Mouse (Mus musculus): ENCODE results near the gene Ptp4a2. TPM values are rescaled to one million over a fixed set of nuclear protein-coding genes. Genes with fewer than 3 reads are reported as not detected.
A peak's percentile ranks its signal among the peaks of the same experiment; 100 is the strongest.
"Not testable (repeated sequence)": the region's sequence is repeated elsewhere in the genome, so short reads cannot be mapped to it uniquely, and the experiment has no call there.

Ptp4a2 gene
- 100 to 1,000 TPM; 515 to 580 TPM for total RNA-seq (2021)
- long read RNA-seq, experiment 1, transcript Ptp4a2-207 (6 exons, 3,382 nt): minor isoform, 102 of 423 reads
- long read RNA-seq, experiment 1, transcript Ptp4a2-201 (6 exons, 3,646 nt): major isoform, 182 of 423 reads
- long read RNA-seq, experiment 1, partial matches to known transcripts: 27 of 423 reads
- long read RNA-seq, experiment 1, other reads (novel, unspliced or antisense): 111 of 423 reads
- long read RNA-seq, experiment 2, transcript Ptp4a2-207 (6 exons, 3,382 nt): minor isoform, 119 of 478 reads
- long read RNA-seq, experiment 2, transcript Ptp4a2-201 (6 exons, 3,646 nt): major isoform, 220 of 478 reads
- long read RNA-seq, experiment 2, partial matches to known transcripts: 86 of 478 reads
- long read RNA-seq, experiment 2, other reads (novel, unspliced or antisense): 52 of 478 reads

DNA sequence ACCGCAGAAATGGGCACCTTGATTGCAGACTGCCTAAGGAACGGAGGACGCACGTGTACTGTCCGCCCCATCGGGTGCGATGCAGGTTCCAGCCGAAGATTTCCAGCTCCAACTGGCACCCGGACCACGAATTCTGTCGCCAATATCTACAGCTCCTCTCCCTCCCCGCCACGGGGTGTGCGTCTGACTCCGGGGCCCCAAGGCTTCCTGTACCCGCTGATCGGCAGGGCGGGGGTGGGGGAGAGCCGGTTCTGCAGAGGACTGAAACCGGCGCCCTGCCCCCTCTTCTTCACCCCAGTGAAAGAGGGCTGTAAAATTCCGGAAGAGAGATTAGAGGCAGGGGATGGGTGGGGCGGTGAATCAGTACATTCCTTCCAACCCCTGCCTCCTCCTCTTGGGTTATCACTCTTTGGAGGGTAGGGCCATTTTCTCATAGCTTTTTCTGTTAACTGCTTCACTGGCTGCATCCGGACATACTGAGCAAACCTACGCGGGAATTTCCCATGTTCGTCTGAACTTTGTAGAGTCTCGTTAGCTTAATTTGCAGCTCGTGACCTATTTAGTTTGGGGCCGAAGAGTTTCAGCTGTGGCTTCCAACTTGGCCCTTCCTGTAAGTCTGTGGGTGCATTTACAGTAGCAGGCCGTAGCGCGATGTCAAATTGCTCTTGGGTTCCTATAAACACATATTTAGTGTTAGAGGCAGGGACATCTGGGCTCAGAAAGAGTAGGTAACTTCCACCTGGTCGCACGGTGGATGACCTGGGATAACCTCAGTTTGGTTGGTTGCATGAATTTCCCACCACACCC, at the start of gene Ptp4a2:
Gene Ptp4a2 (plus strand): TSS at position 422 of the 807 bp plus-strand sequence.
- intact Hi-C loops (cut with DNase I; ENCODE audit: low total_unique reads): no loop called here
- peak; percentile 61 for DNase-seq

DNA sequence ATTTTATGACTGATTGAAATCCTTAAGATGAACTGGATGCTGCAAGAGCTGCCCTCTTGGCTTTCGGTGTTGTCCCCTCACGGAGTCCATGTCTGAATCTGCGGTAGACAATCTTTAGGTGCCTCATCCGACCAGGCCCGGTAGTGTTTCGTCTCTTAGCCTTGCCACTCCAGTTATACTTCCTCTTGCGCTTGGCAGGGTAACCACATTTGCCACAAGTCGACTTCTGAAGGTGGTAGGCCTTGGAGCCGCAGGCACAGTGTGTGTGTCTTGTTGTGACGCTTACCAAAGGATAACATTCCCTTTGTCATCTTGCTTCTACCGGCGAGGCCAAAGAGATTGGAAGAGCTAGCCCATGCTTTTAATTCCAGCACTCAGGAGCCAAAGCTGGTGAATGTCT, 49.4 kb upstream of the Ptp4a2 start:
- DNase-seq: no peak
- intact Hi-C loops (cut with DNase I; ENCODE audit: low total_unique reads): no loop called here

DNA sequence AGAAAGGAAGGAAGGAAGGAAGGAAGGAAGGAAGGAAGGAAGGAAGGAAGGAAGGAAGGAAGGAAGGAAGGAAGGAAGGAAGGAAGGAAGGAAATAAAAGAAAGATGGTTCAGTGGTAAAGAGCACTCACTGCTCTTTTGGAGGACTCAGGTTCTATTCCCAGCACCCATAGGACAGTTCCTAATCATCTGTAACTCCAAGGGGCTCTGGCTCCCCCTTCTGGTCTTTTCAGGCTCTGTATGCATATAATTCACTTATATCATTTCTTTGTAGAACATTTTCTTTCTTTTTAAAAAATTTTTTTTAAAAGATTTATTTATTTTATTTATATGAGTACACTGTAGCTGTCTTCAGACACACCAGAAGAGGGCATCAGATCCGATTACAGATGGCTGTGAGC, 48.5 kb upstream of the Ptp4a2 start:
- DNase-seq; intact Hi-C loops (cut with DNase I; ENCODE audit: low total_unique reads): not testable (repeated sequence)

DNA sequence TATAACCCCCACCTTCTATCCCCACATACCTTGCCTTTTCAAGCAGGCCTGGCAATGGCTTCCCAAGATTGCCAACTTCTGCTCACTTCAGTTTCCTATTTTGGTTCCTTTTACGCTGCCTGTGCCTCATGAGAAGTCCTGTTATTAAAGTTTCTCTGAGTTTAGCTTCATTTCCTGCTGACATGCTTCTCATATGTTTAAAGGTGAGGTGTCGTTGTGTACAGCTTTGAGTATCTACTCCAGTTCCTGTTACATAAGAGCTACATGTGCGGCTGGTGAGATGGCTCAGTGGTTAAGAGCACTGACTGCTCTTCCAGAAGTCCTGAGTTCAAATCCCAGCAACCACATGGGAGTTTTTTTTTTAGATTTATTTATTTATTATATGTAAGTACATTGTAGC, 45.7 kb upstream of the Ptp4a2 start:
- DNase-seq: no peak
- intact Hi-C loops (cut with DNase I; ENCODE audit: low total_unique reads): no loop called here

DNA sequence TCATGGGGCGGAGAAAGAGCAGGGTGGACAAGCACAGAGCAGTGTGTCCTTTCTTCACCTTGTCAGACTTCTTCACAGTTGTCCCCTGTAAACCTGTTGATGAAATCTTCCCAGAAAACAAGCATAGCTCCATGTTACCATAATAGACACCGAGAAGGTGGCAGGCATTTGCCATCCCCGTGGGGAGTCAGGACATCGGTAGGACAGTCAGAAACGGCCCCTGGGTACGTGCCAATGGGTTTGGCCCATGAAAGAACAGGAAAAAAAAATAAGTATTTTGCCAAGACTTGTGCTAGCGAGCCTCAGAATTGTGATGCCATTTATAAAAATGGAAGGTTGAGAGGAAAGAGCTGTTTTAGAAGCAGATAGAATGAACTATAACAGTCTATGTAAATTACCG, 43.2 kb upstream of the Ptp4a2 start:
- intact Hi-C loops (cut with DNase I; ENCODE audit: low total_unique reads): no loop called here
- no peak for DNase-seq

DNA sequence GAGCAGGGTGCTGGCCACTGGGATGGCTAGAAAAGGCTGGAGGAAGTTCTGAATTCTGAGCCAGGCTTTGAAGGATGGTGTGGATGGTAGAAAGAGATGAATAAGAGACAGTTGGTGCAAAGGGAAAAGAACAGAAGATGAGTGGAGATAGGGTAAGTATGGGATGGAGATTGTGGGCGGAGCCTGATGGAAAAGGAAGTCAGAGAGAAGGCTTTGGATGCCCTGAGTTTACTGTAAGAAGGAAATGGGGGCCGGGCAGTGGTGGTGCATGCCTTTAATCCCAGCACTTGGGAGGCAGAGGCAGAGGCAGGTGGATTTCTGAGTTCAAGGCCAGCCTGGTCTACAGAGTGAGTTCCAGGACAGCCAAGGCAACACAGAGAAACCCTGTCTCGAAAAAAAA, 42.3 kb upstream of the Ptp4a2 start:
- intact Hi-C loops (cut with DNase I; ENCODE audit: low total_unique reads); DNase-seq: not testable (repeated sequence)

DNA sequence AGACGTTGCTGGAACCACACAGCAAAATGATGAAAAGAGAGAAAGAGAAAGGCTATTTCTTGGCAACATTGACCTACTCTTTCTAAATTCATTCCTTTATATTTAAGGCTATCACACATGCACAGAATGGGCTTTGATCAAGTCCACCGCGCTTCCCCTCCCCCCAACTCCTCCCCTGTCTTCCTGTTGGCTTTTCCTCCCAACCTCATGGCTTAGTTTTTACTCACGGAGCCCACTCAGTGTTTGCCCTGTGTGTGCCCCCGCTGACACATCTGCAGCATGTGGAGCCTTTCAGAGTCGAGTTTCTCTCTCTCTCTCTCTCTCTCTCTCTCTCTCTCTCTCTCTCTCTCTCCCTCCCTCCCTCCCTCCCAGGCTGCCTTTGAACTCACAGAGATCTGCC, 40.4 kb upstream of the Ptp4a2 start:
- intact Hi-C loops (cut with DNase I; ENCODE audit: low total_unique reads): no loop called here

DNA sequence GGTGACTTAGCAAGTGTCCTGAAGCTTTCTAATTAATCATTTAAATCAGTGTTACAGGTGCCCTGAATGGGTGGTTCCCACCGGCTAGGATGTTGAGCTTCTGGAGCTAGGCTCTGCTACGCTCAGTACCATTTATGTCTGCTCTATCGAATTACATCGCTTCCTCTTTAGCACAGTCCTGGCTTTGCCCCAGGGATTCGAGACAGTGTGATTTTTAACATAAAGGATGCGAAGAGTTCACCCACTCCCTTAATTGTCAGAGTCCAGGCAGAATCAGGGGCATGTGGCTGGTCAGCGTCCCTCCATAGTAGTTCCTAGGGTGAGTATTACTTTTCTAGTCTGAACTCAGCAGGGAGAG, 39.7 kb upstream of the Ptp4a2 start:
- intact Hi-C loops (cut with DNase I; ENCODE audit: low total_unique reads): no loop called here
- no peak for DNase-seq

More for the DNA sequence above, 40.4 kb upstream of the Ptp4a2 start:
- no peak for DNase-seq

DNA sequence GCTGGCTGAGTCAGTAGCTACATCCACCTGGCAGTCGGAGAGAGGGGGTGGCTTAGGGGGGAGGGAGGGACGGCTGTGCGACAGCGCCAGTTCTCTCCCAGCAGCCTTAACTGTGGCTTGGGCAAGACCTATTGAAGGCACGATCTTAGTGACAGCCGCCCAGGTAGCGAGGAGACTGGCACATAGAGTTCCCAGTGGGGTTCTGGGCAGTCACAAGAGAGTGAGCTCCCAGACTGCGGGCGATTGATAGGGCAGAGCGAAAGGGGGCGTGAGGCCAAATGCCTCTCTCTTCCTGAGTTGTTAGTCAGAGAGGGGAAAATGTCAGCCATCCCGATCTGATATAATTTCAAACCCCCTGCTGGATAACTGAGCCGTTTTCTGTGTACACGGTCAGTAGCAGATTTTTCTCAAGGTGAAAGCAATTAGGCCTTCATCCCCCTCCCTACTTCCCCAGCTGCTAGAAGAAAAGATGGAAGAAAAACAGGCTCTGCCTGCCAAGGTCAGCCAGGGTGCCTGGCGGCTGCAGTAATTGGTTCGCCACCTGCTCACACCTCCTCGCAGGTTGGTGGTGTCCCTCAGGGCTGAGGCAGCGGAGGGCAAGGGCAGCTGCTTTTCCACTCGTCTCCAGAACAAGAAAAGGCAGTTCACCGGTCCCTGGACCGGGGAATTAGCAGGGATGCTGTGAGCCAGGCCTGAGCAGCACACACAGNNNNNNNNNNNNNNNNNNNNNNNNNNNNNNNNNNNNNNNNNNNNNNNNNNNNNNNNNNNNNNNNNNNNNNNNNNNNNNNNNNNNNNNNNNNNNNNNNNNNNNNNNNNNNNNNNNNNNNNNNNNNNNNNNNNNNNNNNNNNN, 39.1 kb upstream of the Ptp4a2 start:
- peak; percentile 37 for DNase-seq
- intact Hi-C loops (cut with DNase I; ENCODE audit: low total_unique reads): no loop called here

DNA sequence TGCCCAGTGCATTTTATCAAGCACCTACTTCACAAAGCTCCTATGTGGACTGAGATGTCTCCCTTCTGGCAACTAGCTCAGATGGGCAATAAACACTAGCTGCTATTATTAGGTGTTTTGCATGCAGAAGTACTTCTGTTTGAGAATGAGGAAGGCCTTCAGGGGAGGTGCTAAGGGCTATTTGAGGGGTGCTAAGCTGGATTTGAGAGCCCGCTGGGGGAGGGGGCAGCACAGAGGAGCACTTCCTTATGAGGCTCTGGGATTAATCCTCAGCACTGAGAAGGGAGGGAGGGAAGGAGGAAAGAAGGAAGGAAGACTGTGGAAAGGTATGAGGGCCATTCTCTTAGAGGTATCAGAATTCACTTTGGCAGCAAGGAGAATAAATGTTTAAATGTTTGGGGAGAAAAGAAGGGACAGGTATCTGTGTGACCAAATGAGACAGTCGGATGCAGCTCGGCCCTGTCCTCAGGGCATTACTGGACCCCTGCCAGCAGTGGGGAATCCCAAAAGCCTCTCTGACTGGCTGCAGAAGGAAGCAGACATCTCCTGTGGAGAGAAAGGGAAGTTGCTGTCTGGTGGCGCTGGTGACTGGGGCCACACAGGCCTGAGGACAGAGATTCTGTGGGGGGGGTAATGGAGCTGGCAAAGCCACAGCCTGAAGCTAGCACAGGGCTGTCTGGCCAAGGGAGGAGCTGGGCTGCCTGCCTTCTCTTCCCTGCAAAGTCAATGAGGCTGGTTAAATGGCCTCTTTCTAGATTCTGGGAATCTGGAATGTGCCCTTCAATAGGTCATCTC, 28.9 kb upstream of the Ptp4a2 start:
- DNase-seq: peak; percentile 46
- intact Hi-C loops (cut with DNase I; ENCODE audit: low total_unique reads): loop anchor here (10.0 kb wide), 2 partner anchors 63 to 77 kb away; no protein-coding TSS in a partner anchor

DNA sequence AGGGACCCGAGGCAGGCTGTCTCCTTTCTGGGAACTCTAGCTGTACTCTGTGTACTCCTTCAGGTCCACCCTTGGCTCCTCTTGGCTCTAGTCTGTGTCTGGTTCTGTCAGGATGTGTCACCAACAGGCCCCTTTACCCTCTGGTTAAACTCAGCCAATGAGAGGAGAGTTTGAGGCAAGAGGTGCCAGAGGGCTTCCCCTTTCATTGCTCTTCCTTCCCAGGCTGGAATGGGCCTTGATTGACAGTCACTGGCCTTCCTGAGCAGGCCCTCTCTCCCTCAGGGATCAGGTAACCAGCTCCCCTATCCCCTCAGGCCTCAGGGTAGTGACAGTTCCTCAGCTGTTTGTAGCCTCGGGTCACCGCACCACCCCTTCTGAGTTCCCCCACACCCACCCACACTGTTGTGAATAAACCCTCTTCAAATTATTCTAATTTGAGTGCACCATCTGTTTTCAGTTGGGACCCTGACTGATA, 28.1 kb upstream of the Ptp4a2 start:
- intact Hi-C loops (cut with DNase I; ENCODE audit: low total_unique reads): loop anchor here (10.0 kb wide), 2 partner anchors 62 to 78 kb away; no protein-coding TSS in a partner anchor
- DNase-seq: no peak

DNA sequence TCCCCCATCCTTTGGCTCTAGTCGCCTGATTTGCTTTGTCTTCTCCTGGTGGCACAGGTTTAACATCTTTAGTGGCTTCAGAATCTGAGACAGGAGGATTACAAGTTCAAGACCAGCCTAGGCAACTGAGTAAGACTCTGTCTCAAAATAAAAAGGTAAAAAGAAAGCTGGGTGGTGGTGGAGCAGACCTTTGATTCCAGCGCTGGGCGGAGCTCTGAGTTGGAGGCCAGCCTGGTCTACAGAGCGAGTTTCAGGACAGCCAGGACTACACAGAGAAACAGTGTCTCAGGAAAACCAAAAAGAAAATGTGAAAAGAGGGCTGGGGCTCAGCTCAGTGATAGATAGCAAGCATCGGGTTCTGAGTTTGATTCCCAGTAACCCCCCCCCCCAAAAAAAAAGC, 27.5 kb upstream of the Ptp4a2 start:
- no peak for DNase-seq
- intact Hi-C loops (cut with DNase I; ENCODE audit: low total_unique reads): loop anchor here (10.0 kb wide), 2 partner anchors 61 to 79 kb away; no protein-coding TSS in a partner anchor

DNA sequence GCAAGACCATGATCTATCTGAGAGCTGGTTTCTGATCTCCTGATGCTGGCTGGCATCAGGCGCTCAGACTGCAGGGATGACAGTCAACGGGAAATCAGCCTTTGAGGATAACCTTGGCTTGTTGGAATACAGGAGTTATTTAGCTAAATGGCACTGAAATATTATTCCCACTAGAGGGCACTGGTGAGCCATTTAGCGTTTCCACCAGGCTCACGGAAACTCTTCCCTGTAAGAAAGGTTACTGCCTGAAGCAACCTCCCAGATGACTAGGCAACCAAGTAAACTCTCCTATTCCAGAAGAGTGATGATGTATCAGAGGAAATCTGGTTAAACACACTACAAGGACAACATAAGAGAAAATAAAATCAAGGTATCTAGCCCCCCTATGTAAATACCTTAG, 25.8 kb upstream of the Ptp4a2 start:
- intact Hi-C loops (cut with DNase I; ENCODE audit: low total_unique reads): loop anchor here (2.0 to 10.0 kb wide), 3 partner anchors 60 to 144 kb away; partner anchors contain the start of gene Spocd1
- peak; percentile 50 for DNase-seq

DNA sequence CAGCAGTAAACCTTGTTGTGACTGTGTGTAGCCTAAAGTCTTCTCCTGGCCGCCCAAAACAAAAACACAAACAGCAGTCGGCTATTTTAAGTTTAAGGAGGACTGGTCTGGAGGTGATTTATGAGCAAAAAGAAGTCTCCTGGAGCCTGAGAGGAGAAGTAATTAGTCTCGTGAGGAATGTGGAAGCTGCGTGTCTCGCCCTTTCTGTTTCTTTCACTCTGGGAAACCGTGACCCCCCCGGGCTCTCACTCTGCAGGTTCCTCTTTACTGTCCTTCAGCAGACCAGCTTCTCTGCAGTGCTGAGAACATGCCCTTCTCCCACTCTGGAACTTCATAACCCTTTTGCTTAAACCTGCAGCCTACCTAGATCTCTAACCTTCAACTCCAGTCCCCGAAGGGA, 22.3 kb upstream of the Ptp4a2 start:
- no peak for DNase-seq
- intact Hi-C loops (cut with DNase I; ENCODE audit: low total_unique reads): loop anchor here (10.0 kb wide), 2 partner anchors 56 to 84 kb away; no protein-coding TSS in a partner anchor

DNA sequence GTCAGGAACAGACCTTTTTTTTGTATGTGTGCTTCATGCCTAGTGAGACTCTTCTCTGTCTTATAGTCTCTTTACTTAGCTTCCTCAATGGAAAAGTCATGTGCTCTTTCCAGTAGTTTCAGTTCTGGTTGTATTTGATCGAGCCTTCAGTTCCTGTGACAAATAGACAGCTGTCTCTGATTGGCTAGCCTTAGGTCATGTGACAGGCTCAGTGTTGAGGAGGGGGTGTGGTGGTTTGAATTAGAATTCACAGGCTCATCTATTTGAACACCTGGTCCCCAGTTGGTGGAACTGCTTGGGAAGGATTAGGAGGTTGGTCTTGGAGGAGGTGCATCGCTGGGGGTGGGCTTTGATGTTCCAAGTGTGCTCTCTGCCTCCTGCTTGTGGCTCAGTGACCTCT, 21.4 kb upstream of the Ptp4a2 start:
- intact Hi-C loops (cut with DNase I; ENCODE audit: low total_unique reads): loop anchor here (10.0 kb wide), 2 partner anchors 55 to 85 kb away; no protein-coding TSS in a partner anchor
- no peak for DNase-seq

DNA sequence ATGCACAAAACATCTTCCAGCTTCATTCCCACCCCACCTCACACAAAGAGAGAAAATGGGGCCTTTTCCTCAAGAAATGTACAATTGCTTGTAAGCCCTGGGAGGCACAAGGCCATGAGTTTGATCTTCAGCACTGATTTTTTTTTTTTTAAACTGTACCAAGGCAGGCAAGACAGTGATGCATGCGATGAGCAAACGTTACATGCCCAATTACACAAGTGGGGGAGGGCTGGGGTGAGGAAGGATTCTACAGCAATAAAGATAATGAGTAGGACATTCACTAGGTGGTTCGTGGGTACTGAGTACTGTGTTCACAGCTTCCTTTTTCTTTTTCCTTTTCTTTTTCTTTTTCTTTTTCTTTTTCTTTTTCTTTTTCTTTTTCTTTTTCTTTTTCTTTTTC, 20.5 kb upstream of the Ptp4a2 start:
- no peak for DNase-seq
- intact Hi-C loops (cut with DNase I; ENCODE audit: low total_unique reads): no loop called here

DNA sequence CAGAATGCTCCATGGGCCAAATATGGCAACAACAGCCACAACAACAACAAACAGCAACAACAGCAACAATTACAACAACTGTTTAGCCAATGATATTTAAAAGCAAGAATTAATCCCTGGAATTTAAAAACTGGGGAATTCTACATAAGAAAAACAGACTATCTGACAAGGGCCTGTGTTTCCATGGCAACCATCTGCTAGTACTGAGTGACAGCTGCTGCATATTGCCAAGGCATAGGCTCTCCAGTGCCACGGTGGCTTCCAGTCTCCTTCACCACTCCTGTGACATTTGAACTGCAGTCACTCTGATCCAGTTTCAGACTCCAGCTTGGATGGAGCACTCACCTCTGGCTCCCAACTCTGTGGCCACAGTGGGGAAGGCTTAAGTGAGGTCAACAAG, 19.6 kb upstream of the Ptp4a2 start:
- DNase-seq: no peak
- intact Hi-C loops (cut with DNase I; ENCODE audit: low total_unique reads): no loop called here

DNA sequence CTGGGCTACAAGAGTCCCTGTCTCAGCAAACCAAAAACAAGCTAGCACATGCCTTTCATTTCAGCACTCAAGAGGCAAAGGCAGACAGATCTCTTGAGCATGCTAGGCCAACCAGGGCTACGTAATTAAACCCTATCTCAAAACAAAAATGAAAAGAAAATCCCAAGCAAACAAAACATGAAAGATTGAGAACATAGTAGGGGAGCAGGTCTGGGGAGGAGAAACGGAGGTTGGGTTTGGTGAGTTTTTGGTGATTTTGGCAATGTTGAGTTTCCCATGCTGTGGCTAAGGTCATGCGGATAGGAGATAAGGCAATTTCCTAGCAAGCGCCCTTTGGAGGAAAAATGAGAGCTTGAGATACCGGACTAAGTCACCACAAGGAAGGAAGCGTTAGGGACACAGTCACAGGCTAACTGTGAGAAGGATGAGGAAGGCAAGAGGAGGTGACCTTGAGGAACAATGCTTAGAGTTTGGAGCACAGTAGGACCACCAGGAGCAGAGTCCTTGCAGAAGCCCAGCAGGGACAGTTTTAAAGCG, 18.3 kb upstream of the Ptp4a2 start:
- intact Hi-C loops (cut with DNase I; ENCODE audit: low total_unique reads): no loop called here
- no peak for DNase-seq

Measured in gastrocnemius, postnatal 14 days (tissue).